1 mouse cellular context compared by ENCODE assay signal in genomic region chrX:74353467-74353770, GRCm38 (mm10).
TF ChIP-seq lines count a peak whose summit lies in the region.

Gene Lage3 (minus strand): TSS chrX:74353618.

TF ChIP-seq in CH12.LX, 34 proteins besides CTCF, POLR2A, EP300 and RAD21 (continued from another document):
- no peak for TF ChIP-seq JUN (IDR thresholded peaks at IDR 0.05; ENCODE audit: insufficient read depth, low read depth, low read length)
- TF ChIP-seq IRF4 (IDR thresholded peaks at IDR 0.05; ENCODE audit: low read depth, low read length) = no peak
- TF ChIP-seq BHLHE40 (IDR thresholded peaks at IDR 0.05; ENCODE audit: low read depth, low read length) = no peak
- peak; percentile 77 for TF ChIP-seq NRF1 (IDR thresholded peaks at IDR 0.05; ENCODE audit: low read depth, low read length)
- TF ChIP-seq SMC3 (IDR thresholded peaks at IDR 0.05; ENCODE audit: low read depth, low read length) = no peak
- no peak for TF ChIP-seq MAFK (IDR thresholded peaks at IDR 0.05; ENCODE audit: insufficient replicate concordance, low read length)
- no peak for TF ChIP-seq CHD2 (IDR thresholded peaks at IDR 0.05; ENCODE audit: low read length)
- TF ChIP-seq ZMIZ1 (IDR thresholded peaks at IDR 0.05; ENCODE audit: low read depth, low read length) = 0 out of 2 replicates have a peak, but pooled peaks have one; percentile 44
- TF ChIP-seq HCFC1 (IDR thresholded peaks at IDR 0.05; ENCODE audit: low read depth, low read length) = peak; percentile 51
- TF ChIP-seq ZNF384 (IDR thresholded peaks at IDR 0.05; ENCODE audit: low read depth, low read length) = no peak
- TF ChIP-seq TCF12 (IDR thresholded peaks at IDR 0.05; ENCODE audit: low read depth, low read length) = peak; percentile 62
